Mouse (Mus musculus): ENCODE results near the gene Klhl1. TPM values are rescaled to one million over a fixed set of nuclear protein-coding genes. Genes with fewer than 3 reads are reported as not detected.

The Klhl1 gene
- polyA plus RNA-seq, 1 experiment from 2014 or later: 3.1 TPM

- H3K4me1 ChIP-seq (replicated peaks; ENCODE audit: control insufficient read depth, insufficient read depth, low read length): no peaks in the 10 kb centered on the region
- H3K36me3 ChIP-seq (ENCODE audit: control insufficient read depth, insufficient read depth): no peaks in the 10 kb centered on the region
- H3K9me3 ChIP-seq (ENCODE audit: control insufficient read depth, low read length): no peaks in the 10 kb centered on the region
- no peak overlapping the region for H3K9ac ChIP-seq (replicated peaks; ENCODE audit: low read depth, low read length)
- no peaks in the 10 kb centered on the region for H3K27me3 ChIP-seq (replicated peaks; ENCODE audit: control insufficient read depth, insufficient read depth, low read length)
- no peak overlapping the region for H3K4me2 ChIP-seq (ENCODE audit: low read length)
- no peak overlapping the region for H3K27ac ChIP-seq (ENCODE audit: low read length)
- H3K4me3 ChIP-seq (replicated peaks; ENCODE audit: low read length): no peak overlapping the region
- 72% methylated on average over 3 of the region's 3 CpGs for WGBS
- no peak for ATAC-seq
Observed at GRCm38 (mm10) chr14:96065884-96066283, 453.0 kb downstream of the Klhl1 start.
